Mouse (Mus musculus) splenic B cell, adult 2 months (primary cell): ENCODE data around the gene Vmn2r9.
A peak's percentile ranks its signal among the peaks of the same experiment; 100 is the strongest.
"Not testable (repeated sequence)": the region's sequence is repeated elsewhere in the genome, so short reads cannot be mapped to it uniquely, and the experiment has no call there.

Source experiments
- DNase-seq: peaks from one replicate; pipeline ENCODE4 v3.0.0-alpha.2; 2011; ENCODE audit warnings: low read depth, low spot score
- H3K27me3 ChIP-seq: 2 replicates; pipeline ENCODE4 v1.6.1; 2012; ENCODE audit warnings: mild to moderate bottlenecking, low read length, moderate library complexity, mixed read lengths; ENCODE audit not compliant: control insufficient read depth, poor library complexity, insufficient read depth, severe bottlenecking
- H3K36me3 ChIP-seq: 2 replicates; pipeline ENCODE4 v1.6.1; 2012; ENCODE audit warnings: mild to moderate bottlenecking, low read length, moderate library complexity, mixed read lengths; ENCODE audit not compliant: control insufficient read depth, poor library complexity, insufficient read depth, severe bottlenecking

The Vmn2r9 gene

GRCm38 (mm10) chr5:108852501-108852900 lies at the start of gene Vmn2r9:
Vmn2r9 (minus strand) TSS chr5:108852601.
- not testable (repeated sequence) for H3K36me3 ChIP-seq, H3K27me3 ChIP-seq, DNase-seq

- H3K27me3 ChIP-seq, H3K36me3 ChIP-seq: not testable (repeated sequence)
- DNase-seq: peak; percentile 0
Measured at GRCm38 (mm10) chr5:108866746-108867145, 14.3 kb upstream of the Vmn2r9 start.

- no peak for DNase-seq
- Histone ChIP-seq H3K27me3 (no peaks in the 10 kb centered on the region), H3K36me3 (no peaks in the 10 kb centered on the region)
Measured at GRCm38 (mm10) chr5:108849466-108849865, 2.9 kb downstream of the Vmn2r9 start.

- no peaks in the 10 kb centered on the region for H3K36me3 ChIP-seq
- no peak for DNase-seq
Measured at GRCm38 (mm10) chr5:108836156-108836555, 16.2 kb downstream of the Vmn2r9 start.

GRCm38 (mm10) chr5:108823276-108823675 lies 29.1 kb downstream of the Vmn2r9 start:
- Histone ChIP-seq H3K36me3 (no peaks in the 10 kb centered on the region), H3K27me3 (no peaks in the 10 kb centered on the region)
- no peak for DNase-seq

More at GRCm38 (mm10) chr5:108836156-108836555, 16.2 kb downstream of the Vmn2r9 start:
- no peaks in the 10 kb centered on the region for H3K27me3 ChIP-seq

GRCm38 (mm10) chr5:108808750-108809149 lies 43.7 kb downstream of the Vmn2r9 start, which contains the start of gene Vmn2r8:
Vmn2r8 (minus strand) TSS chr5:108808850.
- H3K27me3 ChIP-seq, DNase-seq, H3K36me3 ChIP-seq: not testable (repeated sequence)

GRCm38 (mm10) chr5:108803646-108804045 lies 48.8 kb downstream of the Vmn2r9 start:
- Histone ChIP-seq H3K36me3 (no peaks in the 10 kb centered on the region), H3K27me3 (no peaks in the 10 kb centered on the region)
- no peak for DNase-seq

- H3K36me3 ChIP-seq, H3K27me3 ChIP-seq, DNase-seq: not testable (repeated sequence)
Measured at GRCm38 (mm10) chr5:108795263-108795662, 57.1 kb downstream of the Vmn2r9 start, which contains the start of gene Tmed11. Tmed11 (minus strand) TSS chr5:108795363.

- H3K36me3 ChIP-seq, H3K27me3 ChIP-seq, DNase-seq: not testable (repeated sequence)
Measured at GRCm38 (mm10) chr5:108790385-108790784, 62.0 kb downstream of the Vmn2r9 start.
